Mouse (Mus musculus): ENCODE measurements at regions not wholly inside any gene's neighbourhood (a gene's known extent, or its start where the extent isn't known, plus 50 kb on each side); places are given as distances from the start of the nearest gene placed in this dataset.

- peak in 1 of 2 experiments; percentile 9 for DNase-seq
Measured at GRCm38 (mm10) chr17:93067850-93068249, 131.0 kb upstream of the Adcyap1 start.

DNA sequence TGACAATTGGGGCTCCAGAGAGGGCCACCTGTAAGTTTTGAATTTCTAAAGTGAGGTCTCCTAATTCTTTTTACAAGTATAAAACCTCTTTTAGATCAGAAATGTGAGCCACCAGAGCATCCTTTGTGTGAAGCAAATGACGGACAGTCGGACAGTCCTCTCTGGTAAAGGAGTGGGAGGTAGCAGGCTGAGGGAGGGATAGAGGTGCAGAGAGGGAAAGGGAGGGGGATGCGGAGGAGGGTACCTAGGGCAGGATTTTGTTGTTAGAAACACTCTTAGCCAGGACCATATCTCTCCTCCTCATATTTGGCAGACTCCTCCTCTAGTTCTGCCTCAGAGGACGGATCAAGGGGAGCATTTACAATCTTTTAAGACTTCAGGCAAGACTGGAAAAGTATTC lies 130.3 kb upstream of the Adcyap1 start:
- no peak for DNase-seq

DNA sequence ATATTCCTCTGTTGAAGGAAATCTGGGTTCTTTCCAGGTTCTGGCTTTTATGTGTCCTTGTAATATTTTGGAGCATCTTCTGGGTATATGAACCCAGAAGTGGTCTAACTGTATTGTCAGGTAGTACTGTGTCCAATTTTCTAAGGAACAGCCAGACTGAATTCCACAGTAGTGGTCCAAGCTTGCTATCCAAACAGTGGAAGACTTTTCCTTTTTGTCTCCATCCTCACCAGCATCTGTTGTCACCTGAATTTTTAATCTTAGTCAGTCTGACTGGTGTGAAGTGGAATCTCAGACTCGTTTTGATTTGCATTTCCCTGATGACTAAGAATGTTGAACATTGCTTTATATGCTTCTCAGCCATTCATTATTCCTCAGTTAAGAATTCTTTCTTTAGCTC lies 114.8 kb upstream of the Adcyap1 start:
- DNase-seq, result no peak

DNA sequence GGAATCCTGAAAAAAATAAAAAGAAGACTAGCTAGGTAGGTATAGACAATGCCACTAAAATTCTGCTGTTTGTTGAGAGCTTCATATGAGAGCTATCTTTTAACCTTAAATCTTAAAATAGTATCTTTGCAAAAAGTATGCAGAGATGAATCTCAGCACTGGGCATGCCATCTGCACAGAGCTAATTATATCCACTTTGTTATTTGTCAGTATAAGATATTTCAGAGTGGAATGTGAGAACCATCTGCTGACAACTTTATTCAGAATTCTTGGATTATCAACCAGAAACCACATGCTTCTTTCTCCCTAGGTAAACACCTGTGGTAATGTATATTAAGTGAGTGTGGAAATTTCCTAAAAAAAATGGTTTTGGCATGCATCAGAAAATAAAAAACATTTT lies 94.3 kb upstream of the Adcyap1 start:
- no peak for DNase-seq

- DNase-seq, result no peak
Measured at GRCm38 (mm10) chr17:93140003-93140402, 58.8 kb upstream of the Adcyap1 start.

GRCm38 (mm10) chr17:93141125-93141524 lies 57.7 kb upstream of the Adcyap1 start:
- DNase-seq, result peak; percentile 61 to 62

Data from adrenal gland, postnatal 36 days (tissue).